Mouse (Mus musculus) cerebellum, postnatal 36 days (tissue): Measurements from ENCODE around the gene Trip6.

ENCODE experiments used
- DNase-seq, 2 experiments: peaks; one replicate each; pipeline ENCODE4 v3.0.0; 2021 to 2022; ENCODE audit warnings: mixed read lengths in 2 of 2

The Trip6 gene

GRCm38 (mm10) chr5:137338256-137338655, 24.1 kb upstream of the Trip6 start:
- peak; percentile 91 to 94 for DNase-seq

- no peak for DNase-seq
These were observed 23.0 kb upstream of the Trip6 start for GRCm38 (mm10) chr5:137337190-137337589.

GRCm38 (mm10) chr5:137335066-137335465, 20.9 kb upstream of the Trip6 start:
- DNase-seq = no peak

- DNase-seq = no peak
These were observed 20.1 kb upstream of the Trip6 start for GRCm38 (mm10) chr5:137334317-137334716.

GRCm38 (mm10) chr5:137333512-137334174, 19.4 kb upstream of the Trip6 start, which contains the start of gene Slc12a9:
Gene Slc12a9 (minus strand): TSS chr5:137333597.
- peak; percentile 91 to 93 for DNase-seq

GRCm38 (mm10) chr5:137332857-137333511, 18.8 kb upstream of the Trip6 start:
- no peak for DNase-seq

- no peak for DNase-seq
These were observed 16.7 kb upstream of the Trip6 start for GRCm38 (mm10) chr5:137330910-137331309.

- DNase-seq = no peak
These were observed 6.8 kb upstream of the Trip6 start for GRCm38 (mm10) chr5:137320996-137321395.

GRCm38 (mm10) chr5:137318570-137318969, 4.4 kb upstream of the Trip6 start:
- DNase-seq = no peak

- DNase-seq = no peak
These were observed 3.2 kb upstream of the Trip6 start for GRCm38 (mm10) chr5:137317361-137317760.

GRCm38 (mm10) chr5:137315084-137315903, 1.1 kb upstream of the Trip6 start:
- DNase-seq = peak; percentile 40 to 53

GRCm38 (mm10) chr5:137313466-137314192, 575 bp downstream of the Trip6 start:
- DNase-seq = no peak

GRCm38 (mm10) chr5:137308356-137308755, 5.8 kb downstream of the Trip6 start:
- no peak for DNase-seq

GRCm38 (mm10) chr5:137307071-137307912, 6.9 kb downstream of the Trip6 start, which contains the start of gene Srrt:
Gene Srrt (minus strand): TSS chr5:137307674.
- DNase-seq = peak; percentile 90 to 91

GRCm38 (mm10) chr5:137306439-137307005, 7.7 kb downstream of the Trip6 start:
- DNase-seq = no peak

GRCm38 (mm10) chr5:137305822-137306221, 8.4 kb downstream of the Trip6 start:
- DNase-seq = no peak

GRCm38 (mm10) chr5:137304816-137305215, 9.4 kb downstream of the Trip6 start:
- no peak for DNase-seq

GRCm38 (mm10) chr5:137304165-137304564, 10.0 kb downstream of the Trip6 start:
- no peak for DNase-seq

- no peak for DNase-seq
These were observed 10.6 kb downstream of the Trip6 start for GRCm38 (mm10) chr5:137303609-137304008.

GRCm38 (mm10) chr5:137301253-137301652, 13.0 kb downstream of the Trip6 start:
- DNase-seq = peak in 1 of 2 experiments; percentile 51

- no peak for DNase-seq
These were observed 15.0 kb downstream of the Trip6 start for GRCm38 (mm10) chr5:137299240-137299639.
